Mouse (Mus musculus): ENCODE data around the gene Zfp386. TPM values are rescaled to one million over a fixed set of nuclear protein-coding genes. Genes with fewer than 3 reads are reported as not detected.

Zfp386 gene
- polyA plus RNA-seq (2017; shearing (Covaris generic)) = 10 to 100 TPM; 35.1 to 51.7 TPM

GRCm38 (mm10) chr12:116047440-116048377 is at the start of gene Zfp386:
Zfp386 (plus strand) TSS chr12:116047724.

DNA sequence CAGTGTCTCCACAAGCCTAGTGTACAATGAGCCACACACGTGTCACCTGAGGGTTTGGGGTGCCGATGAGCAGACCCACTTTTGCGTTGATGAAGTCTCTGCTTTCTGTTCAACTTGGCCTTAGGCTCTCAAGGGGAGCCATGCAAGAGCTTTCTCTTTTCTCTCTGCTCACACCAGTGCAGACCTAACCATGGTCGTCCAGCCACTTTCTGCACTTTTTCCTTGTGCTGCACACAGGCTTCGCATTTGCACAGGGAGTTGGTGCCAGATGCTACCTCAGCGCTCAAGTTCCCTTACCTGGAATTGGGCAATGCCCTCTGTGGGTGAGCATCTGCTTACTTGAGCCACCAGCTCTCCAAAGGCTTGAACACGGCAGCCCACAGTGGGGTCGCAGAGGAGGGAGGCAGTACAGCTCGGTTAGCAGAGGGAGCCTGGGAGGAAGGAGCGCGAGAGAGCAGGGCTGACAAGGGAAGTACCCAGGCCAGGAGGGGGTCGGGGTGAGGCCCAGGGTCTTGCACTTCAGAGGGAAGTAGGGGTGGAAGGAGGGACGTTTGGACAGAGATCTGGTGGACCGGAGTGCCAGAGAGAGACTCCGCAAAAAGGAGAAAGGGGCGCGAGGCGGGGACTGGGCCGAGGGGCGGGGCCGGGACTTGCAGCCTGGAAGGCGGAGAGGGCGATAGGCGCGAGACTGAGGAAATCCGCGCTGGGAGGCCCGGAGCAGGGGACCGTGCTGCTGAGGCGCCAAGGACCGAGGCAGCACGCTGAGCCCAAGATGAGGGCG is 29.7 kb downstream of the Zfp386 start, which contains the start of gene Vipr2:
Gene Vipr2 (plus strand): TSS at position 653 of the 781 bp plus-strand sequence.

Other genes starting within 250 kb of the Zfp386 start
- gene Vipr2, start 30.0 kb downstream of the Zfp386 start, polyA plus RNA-seq (2017; shearing (Covaris generic)) = 1 to 10 TPM in 1 of 2 experiments, under 1 TPM in 1; 0.47 to 2.1 TPM
- 1 to 10 TPM; 2.3 to 3.9 TPM for gene Wdr60, start 215.3 kb downstream of the Zfp386 start, polyA plus RNA-seq (2017; shearing (Covaris generic))
- not detected for gene Gm11027, start 227.7 kb downstream of the Zfp386 start, polyA plus RNA-seq (2017; shearing (Covaris generic))
- gene Esyt2, start 233.5 kb downstream of the Zfp386 start, polyA plus RNA-seq (2017; shearing (Covaris generic)) = 100 to 1,000 TPM; 159 to 212 TPM

Data from inflammation-experienced regulatory T-cells (primary cell).